Mouse (Mus musculus) forebrain, embryonic 12.5 days (tissue): ENCODE results near the gene Dpm3. TPM values are rescaled to one million over a fixed set of nuclear protein-coding genes. Genes with fewer than 3 reads are reported as not detected.

Source experiments
- ATAC-seq: fragments of 200-750 bp; cut with Nextera tagmentation; 2 replicates; pipeline ENCODE4 v1.8.0; 2017; ENCODE audit warnings: moderate TSS enrichment; ENCODE audit not compliant: low FRiP score
- H3K27ac ChIP-seq: fragments of 300-500 bp; sonication (generic); 2 replicates; pipeline ENCODE4 v1.5.1; 2016; ENCODE audit warnings: mild to moderate bottlenecking
- H3K27me3 ChIP-seq: fragments of 300-500 bp; sonication (generic); 2 replicates; pipeline ENCODE4 v1.6.1; 2016; ENCODE audit warnings: mild to moderate bottlenecking
- H3K36me3 ChIP-seq: fragments of 300-500 bp; sonication (generic); replicated peaks from 2 replicates; pipeline ENCODE4 v1.6.1; 2016; ENCODE audit warnings: mild to moderate bottlenecking
- H3K4me1 ChIP-seq: fragments of 300-500 bp; sonication (generic); 2 replicates; pipeline ENCODE4 v1.6.1; 2016
- H3K4me2 ChIP-seq: fragments of 300-500 bp; sonication (generic); 2 replicates; pipeline ENCODE4 v1.6.1; 2016; ENCODE audit warnings: mild to moderate bottlenecking, moderate library complexity
- H3K4me3 ChIP-seq: fragments of 300-500 bp; sonication (generic); replicated peaks from 2 replicates; pipeline ENCODE4 v1.5.1; 2016; ENCODE audit warnings: mild to moderate bottlenecking
- H3K9ac ChIP-seq: fragments of 300-500 bp; sonication (generic); 2 replicates; pipeline ENCODE4 v1.6.1; 2016; ENCODE audit warnings: mild to moderate bottlenecking
- H3K9me3 ChIP-seq: fragments of 300-500 bp; sonication (generic); 2 replicates; pipeline ENCODE4 v1.6.1; 2016
- WGBS: fragments of 180-500 bp; shearing (Covaris S2); methylation state at CpG from one replicate; pipeline ENCODE4 v1.1.7; 2016; 5-methylcytosine and 5-hydroxymethylcytosine counted together
- polyA plus RNA-seq: library from polyadenylated mRNA; unstranded; fragments of >200 nt; fragmentation: Nextera tagmentation; extraction: Ambion mirVana; gene quantifications from 2 replicates; pipeline ENCODE4 v1.2.1, GENCODE M21; 2016

Gene Dpm3
- polyA plus RNA-seq, 1 experiment from 2014 or later: 79.1 TPM

DNA sequence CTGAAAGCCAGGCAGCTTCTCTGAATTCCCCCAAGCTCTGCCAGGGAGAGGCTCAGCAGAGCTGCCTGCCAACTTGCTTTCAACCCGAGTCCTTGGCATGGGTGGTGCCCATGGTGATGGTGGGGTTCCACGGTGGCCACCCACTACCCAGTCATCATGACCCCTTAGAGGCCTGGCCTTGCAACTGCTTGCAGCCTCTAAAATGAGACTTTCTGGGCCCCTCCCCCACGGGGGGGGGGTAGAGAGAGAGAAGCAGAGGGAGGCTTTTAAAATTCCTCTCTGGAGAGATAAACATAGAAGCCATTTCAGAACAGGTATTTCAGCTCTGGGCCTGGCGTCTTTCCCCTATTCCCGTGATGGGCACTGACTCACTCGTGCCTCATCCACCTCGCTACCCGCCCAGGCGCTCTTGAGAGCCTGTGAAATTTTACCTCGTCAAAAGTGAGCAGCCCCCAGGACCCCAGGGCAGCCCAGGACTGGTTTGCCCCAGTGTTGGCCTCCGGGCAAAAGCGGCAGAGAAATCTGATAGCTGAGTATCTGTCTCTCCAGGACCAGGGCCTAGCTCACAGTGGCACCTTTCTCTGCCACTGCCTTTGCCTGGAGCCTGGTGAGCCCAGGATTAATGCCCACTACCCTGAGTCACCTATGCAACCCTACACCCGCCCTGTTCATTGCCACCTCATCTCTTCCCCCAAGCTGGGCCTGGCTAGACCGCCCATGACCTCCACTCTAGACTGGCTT lies 18.3 kb downstream of the Dpm3 start:
- no peak overlapping the region for H3K4me3 ChIP-seq
- WGBS: 54% methylated on average over 14 of the region's 14 CpGs
- peak overlapping the region; percentile 24 for H3K4me2 ChIP-seq
- H3K27ac ChIP-seq: no peak overlapping the region
- peaks cover 43% of the 10 kb centered on the region for H3K4me1 ChIP-seq
- peaks cover 51% of the 10 kb centered on the region for H3K27me3 ChIP-seq
- no peaks in the 10 kb centered on the region for H3K9me3 ChIP-seq
- peak overlapping the region; percentile 29; the same call in 1 of the 2 replicates for H3K9ac ChIP-seq
- no peak for ATAC-seq
- H3K36me3 ChIP-seq: no peaks in the 10 kb centered on the region

- Histone ChIP-seq H3K36me3 (no peaks in the 10 kb centered on the region), H3K4me1 (peaks cover 43% of the 10 kb centered on the region)
Measured at GRCm38 (mm10) chr3:89278107-89278506, 18.9 kb downstream of the Dpm3 start.

GRCm38 (mm10) chr3:89278643-89279042 lies 19.5 kb downstream of the Dpm3 start:
- H3K9me3 ChIP-seq: no peaks in the 10 kb centered on the region
- peaks cover 43% of the 10 kb centered on the region for H3K4me1 ChIP-seq
- 26% methylated on average over 8 of the region's 8 CpGs for WGBS
- H3K9ac ChIP-seq: no peak overlapping the region
- 0 out of 2 replicates have a peak overlapping the region, but pooled peaks have one; percentile 61 for H3K27ac ChIP-seq
- peak overlapping the region; percentile 87 for H3K4me2 ChIP-seq
- no peaks in the 10 kb centered on the region for H3K36me3 ChIP-seq
- H3K27me3 ChIP-seq: peaks cover 53% of the 10 kb centered on the region
- H3K4me3 ChIP-seq: peak overlapping the region; percentile 45; the same call in 1 of the 2 replicates
- no peak for ATAC-seq

More at GRCm38 (mm10) chr3:89278107-89278506, 18.9 kb downstream of the Dpm3 start:
- 0 out of 2 replicates have a peak overlapping the region, but pooled peaks have one; percentile 8 for H3K4me3 ChIP-seq
- H3K4me2 ChIP-seq: peak overlapping the region; percentile 24; the same call in 1 of the 2 replicates
- no peaks in the 10 kb centered on the region for H3K9me3 ChIP-seq
- H3K9ac ChIP-seq: peak overlapping the region; percentile 33; the same call in 1 of the 2 replicates
- 74% methylated on average over 6 of the region's 7 CpGs for WGBS
- H3K27ac ChIP-seq: no peak overlapping the region
- peaks cover 52% of the 10 kb centered on the region for H3K27me3 ChIP-seq
- no peak for ATAC-seq

DNA sequence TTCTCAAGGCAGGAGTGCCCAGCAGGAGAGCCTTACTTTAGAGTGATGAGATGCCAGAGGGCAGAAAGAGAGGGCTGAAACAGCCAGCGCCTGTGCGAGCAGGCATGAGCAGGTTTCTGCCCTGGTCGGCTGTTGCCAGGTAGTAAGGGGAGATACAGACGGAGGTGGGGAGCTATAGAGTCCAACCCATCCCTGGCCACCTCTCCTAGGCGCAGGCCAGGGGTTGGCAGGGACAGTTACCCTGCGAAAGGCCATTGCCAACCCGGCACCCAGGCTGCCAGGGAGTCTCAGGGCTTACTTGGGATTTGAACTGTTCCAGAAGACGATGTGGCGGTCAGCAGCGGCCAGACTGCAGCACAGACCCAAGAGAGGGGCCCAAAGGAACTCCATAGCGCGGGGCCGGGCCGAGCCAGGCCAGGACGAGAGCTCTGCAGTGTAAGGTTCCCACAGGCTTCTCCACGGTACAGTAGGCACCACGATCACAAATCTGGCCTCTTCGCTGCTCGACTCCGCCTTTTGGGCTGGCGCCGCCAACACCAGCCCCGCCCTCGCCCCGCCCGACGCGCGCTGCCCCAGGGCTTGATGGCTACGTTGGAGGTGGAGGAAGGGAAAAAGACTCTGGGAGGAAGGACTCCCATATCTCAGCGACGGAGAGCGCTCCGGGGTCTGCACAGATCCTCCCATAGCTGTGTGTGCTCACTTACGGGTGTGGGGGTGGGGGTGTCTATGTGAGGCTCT lies 20.2 kb downstream of the Dpm3 start:
- H3K4me2 ChIP-seq: peak overlapping the region; percentile 87
- WGBS: 2% methylated on average over 35 of the region's 35 CpGs
- peak overlapping the region; percentile 45 for H3K4me3 ChIP-seq
- H3K27me3 ChIP-seq: peaks cover 53% of the 10 kb centered on the region
- H3K36me3 ChIP-seq: no peaks in the 10 kb centered on the region
- H3K9me3 ChIP-seq: no peaks in the 10 kb centered on the region
- ATAC-seq: peak; percentile 71
- peak overlapping the region; percentile 52 for H3K9ac ChIP-seq
- peak overlapping the region; percentile 61; the same call in 1 of the 2 replicates for H3K27ac ChIP-seq
- peaks cover 43% of the 10 kb centered on the region for H3K4me1 ChIP-seq

- no peaks in the 10 kb centered on the region for H3K36me3 ChIP-seq
- peak overlapping the region; percentile 61; the same call in 1 of the 2 replicates for H3K27ac ChIP-seq
- peak overlapping the region; percentile 87 for H3K4me2 ChIP-seq
- H3K4me1 ChIP-seq: peaks cover 43% of the 10 kb centered on the region
- peak overlapping the region; percentile 52 for H3K9ac ChIP-seq
- H3K27me3 ChIP-seq: peaks cover 57% of the 10 kb centered on the region
- peak overlapping the region; percentile 45 for H3K4me3 ChIP-seq
- peak; percentile 20; the same call in 1 of the 2 replicates for ATAC-seq
- no peaks in the 10 kb centered on the region for H3K9me3 ChIP-seq
- whole genome bisulfite sequencing: under 1% methylated on average over 29 of the region's 29 CpGs
Measured at GRCm38 (mm10) chr3:89280050-89280605, 21.0 kb downstream of the Dpm3 start.

DNA sequence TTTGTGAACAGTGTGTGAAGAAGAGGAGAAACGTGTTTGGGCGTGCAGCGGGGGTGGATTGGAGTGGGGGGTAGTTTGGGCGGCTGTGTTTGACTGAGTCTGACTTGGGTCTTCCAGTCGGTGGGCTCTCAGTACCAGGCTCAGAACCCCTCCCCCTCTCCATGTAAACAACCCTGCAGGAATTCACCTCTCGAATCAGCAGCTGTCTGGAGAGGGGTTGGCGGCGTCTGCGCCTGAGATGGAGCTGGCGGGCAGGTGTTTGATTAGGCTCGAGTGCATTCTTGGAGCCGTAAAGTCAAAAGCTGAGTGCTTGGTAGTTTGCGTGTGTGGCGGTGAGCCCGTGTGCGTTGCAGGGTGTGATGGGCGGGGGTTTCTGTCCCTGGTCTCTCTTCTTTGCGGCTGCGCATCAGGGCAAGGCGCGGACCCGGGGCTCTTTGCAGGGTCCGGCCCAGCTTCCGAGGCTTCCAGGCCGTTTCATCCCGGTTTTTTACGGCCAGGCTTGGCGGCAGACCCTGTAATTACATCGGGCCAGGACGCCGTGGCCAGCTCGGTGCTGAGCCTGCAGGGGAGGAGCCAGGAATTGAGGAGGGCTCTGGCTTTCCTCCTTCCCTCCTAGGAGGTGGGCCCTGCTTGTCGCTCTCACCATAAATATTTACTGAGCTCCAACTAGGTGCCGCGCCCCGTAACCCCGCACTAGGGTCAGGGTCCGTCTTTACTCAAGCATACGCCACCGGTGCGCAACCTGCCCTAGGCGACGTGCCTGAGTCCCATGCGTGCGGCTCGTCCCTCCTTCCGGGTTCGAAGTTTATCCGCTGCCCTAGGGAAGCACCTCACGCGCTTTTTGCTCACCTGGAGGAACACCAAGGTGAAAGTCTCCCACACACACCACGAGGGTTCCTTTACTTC lies 21.7 kb downstream of the Dpm3 start, which contains the start of gene Efna1:
Gene Efna1 (minus strand): TSS at position 537 of the 906 bp plus-strand sequence.
- WGBS: 1% methylated on average over 52 of the region's 52 CpGs
- Histone ChIP-seq H3K9me3 (no peaks in the 10 kb centered on the region), H3K4me1 (peaks cover 43% of the 10 kb centered on the region), H3K36me3 (no peaks in the 10 kb centered on the region), H3K9ac (peak within 1 kb of the TSS; percentile 52), H3K4me3 (peak within 1 kb of the TSS; percentile 45), H3K27ac (peak within 1 kb of the TSS; percentile 25; the same call in 1 of the 2 replicates), H3K4me2 (peak within 1 kb of the TSS; percentile 87), H3K27me3 (peaks cover 57% of the 10 kb centered on the region)
- ATAC-seq: peak; percentile 49

DNA sequence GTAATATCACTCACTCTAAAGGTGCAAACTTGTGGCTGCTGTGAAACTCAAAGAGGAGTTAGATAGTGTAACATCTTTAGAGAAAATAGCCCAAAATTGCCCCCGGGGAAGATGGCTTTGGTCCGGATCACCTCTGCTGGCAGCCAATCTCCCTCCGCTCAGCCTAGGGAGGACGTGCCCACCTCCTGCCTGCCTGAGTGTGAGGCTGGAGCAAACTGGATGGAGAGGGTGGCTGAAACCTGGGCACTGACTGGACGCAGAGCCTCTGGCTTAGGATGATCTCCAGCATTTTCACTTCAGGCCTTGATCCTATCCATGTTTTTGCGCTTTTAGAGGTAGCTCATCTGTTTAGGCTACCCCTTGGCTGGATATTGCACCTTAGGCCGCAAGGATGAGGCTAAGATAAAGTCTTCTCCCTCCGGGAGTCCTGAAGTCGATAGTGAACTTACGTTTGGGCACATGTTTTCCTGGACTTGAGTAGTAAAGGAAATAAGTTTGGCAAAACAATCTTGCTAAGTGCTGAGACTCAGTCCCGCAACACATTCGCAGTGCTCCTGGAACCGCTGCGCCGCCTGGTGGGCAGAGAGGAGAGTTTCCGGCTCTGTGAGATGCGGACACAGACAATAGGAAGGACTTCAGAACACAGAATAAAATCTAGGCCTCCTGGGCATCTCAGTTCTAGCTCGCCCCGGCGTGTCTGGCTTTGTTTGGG lies 22.6 kb downstream of the Dpm3 start:
- 13% methylated on average over 20 of the region's 20 CpGs for WGBS
- no peak overlapping the region for H3K27ac ChIP-seq
- H3K4me1 ChIP-seq: peaks cover 43% of the 10 kb centered on the region
- no peaks in the 10 kb centered on the region for H3K9me3 ChIP-seq
- H3K4me3 ChIP-seq: peak overlapping the region; percentile 45
- H3K9ac ChIP-seq: no peak overlapping the region; the same call in 1 of the 2 replicates
- H3K27me3 ChIP-seq: peaks cover 57% of the 10 kb centered on the region
- peak overlapping the region; percentile 87 for H3K4me2 ChIP-seq
- no peak for ATAC-seq
- H3K36me3 ChIP-seq: no peaks in the 10 kb centered on the region

DNA sequence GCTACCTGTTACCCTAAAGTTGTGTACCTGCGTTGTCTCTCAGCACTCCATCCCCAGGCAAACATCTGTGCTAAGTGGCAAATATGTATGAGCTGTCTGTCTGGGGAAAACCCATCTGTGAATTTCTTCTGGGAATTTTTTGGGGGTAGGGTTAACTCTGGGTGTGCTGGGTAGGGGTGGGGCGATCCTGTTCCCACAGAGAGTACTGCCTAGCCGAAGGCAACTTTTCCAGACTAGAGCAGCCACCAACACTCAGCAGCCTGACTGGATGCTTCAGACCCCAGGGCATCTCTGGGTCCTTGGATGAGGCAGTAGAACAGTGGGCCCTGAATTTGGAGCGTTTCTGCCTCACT lies 23.1 kb downstream of the Dpm3 start:
- no peaks in the 10 kb centered on the region for H3K9me3 ChIP-seq
- 28% methylated on average over 4 of the region's 4 CpGs for WGBS
- H3K36me3 ChIP-seq: no peaks in the 10 kb centered on the region
- H3K27me3 ChIP-seq: peaks cover 53% of the 10 kb centered on the region
- H3K4me3 ChIP-seq: no peak overlapping the region
- no peak overlapping the region for H3K4me2 ChIP-seq
- no peak for ATAC-seq
- H3K9ac ChIP-seq: no peak overlapping the region; the same call in 1 of the 2 replicates
- H3K4me1 ChIP-seq: peaks cover 39% of the 10 kb centered on the region
- H3K27ac ChIP-seq: no peak overlapping the region

- Histone ChIP-seq H3K9ac (no peak overlapping the region), H3K36me3 (no peaks in the 10 kb centered on the region), H3K9me3 (no peaks in the 10 kb centered on the region), H3K4me2 (no peak overlapping the region), H3K27me3 (peaks cover 38% of the 10 kb centered on the region), H3K4me3 (no peak overlapping the region), H3K27ac (no peak overlapping the region), H3K4me1 (peaks cover 30% of the 10 kb centered on the region)
- WGBS: 92% methylated on average over 3 of the region's 3 CpGs
- no peak for ATAC-seq
Measured at GRCm38 (mm10) chr3:89284261-89284660, 25.1 kb downstream of the Dpm3 start.

GRCm38 (mm10) chr3:89285526-89285925 lies 26.4 kb downstream of the Dpm3 start:
- Histone ChIP-seq H3K4me1 (peaks cover 18% of the 10 kb centered on the region), H3K27ac (no peak overlapping the region), H3K27me3 (peaks cover 25% of the 10 kb centered on the region), H3K9me3 (no peaks in the 10 kb centered on the region), H3K9ac (no peak overlapping the region), H3K36me3 (no peaks in the 10 kb centered on the region), H3K4me3 (no peak overlapping the region), H3K4me2 (no peak overlapping the region)
- ATAC-seq: no peak
- WGBS: 41% methylated on average over 2 of the region's 2 CpGs

DNA sequence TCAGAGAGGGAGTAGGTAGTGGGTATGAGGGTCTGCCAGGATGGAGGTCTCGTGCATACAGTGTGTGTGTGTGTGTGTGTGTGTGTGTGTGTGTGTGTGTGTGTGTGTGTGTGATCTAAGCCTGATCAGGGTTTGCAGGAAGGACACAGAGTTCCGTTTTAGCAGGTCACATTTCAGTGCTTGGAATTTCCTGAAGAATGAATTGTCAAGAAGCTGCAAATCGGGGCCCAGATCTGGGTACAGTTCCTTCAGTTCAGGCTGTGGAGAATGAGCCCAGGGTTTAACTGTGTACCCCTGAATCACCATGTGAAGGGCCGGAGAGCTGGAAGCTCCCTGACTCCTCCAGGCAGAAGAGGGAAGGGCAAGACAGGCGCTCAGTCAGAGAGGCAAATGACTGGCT lies 28.1 kb downstream of the Dpm3 start:
- Histone ChIP-seq H3K4me3 (no peak overlapping the region), H3K4me2 (no peak overlapping the region), H3K27ac (peak overlapping the region; percentile 19; the same call in 1 of the 2 replicates), H3K27me3 (0 out of 2 replicates have a peak, but pooled peaks cover 12% of the 10 kb centered on the region), H3K36me3 (no peaks in the 10 kb centered on the region), H3K9ac (no peak overlapping the region), H3K9me3 (no peaks in the 10 kb centered on the region), H3K4me1 (peaks cover 1% of the 10 kb centered on the region; the same call in 1 of the 2 replicates)
- 62% methylated on average over 5 of the region's 5 CpGs for WGBS
- ATAC-seq: no peak
